Mouse (Mus musculus) megakaryocyte, embryonic 14.5 days (primary cell): Measurements from ENCODE around the gene Olfr1392.

Source experiments
- FLI1 ChIP-seq: IDR thresholded peaks from 2 replicates; pipeline ENCODE4 v1.6.1; 2012; ENCODE audit warnings: low read length, inconsistent platforms, mixed read lengths
- GATA1 ChIP-seq: IDR thresholded peaks from 3 replicates; pipeline ENCODE4 v1.6.1; 2012; ENCODE audit warnings: mixed read lengths, low read length, inconsistent platforms, borderline replicate concordance

DNA sequence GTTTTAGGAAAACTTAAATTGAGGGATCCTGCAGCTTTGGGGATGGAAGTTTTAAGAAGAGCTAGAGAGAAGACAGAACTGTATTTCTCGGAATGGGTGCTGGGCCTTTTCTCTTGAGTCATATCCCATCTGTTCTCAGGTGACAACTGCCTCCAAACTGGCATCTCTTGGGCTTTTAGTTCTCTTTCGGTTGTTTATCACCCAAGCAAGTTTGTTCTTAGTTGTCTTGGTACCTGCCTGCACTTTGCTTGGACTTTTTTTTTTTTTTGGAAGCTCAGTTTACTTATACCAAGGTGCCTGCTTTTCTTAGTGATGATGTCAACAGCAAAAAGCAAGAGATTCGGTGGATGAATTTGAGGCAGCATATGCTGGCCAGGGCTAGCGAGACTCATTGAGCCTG, 38.6 kb upstream of the Olfr1392 start:
- TF ChIP-seq GATA1 (no peak), FLI1 (no peak)
